Mouse (Mus musculus) CH12.LX (cell line): ENCODE data around the gene Gm572. TPM values are rescaled to one million over a fixed set of nuclear protein-coding genes. Genes with fewer than 3 reads are reported as not detected.

Experiments used
- DNase-seq: peaks from one replicate; pipeline ENCODE4 v3.0.0-alpha.2; 2013; ENCODE audit errors: extremely low read depth
- H3K27ac ChIP-seq: 2 replicates; pipeline ENCODE4 v1.5.1; 2012; ENCODE audit warnings: low read depth, mild to moderate bottlenecking, control low read depth, moderate library complexity; ENCODE audit not compliant: insufficient read depth
- H3K27me3 ChIP-seq: replicated peaks from 2 replicates; pipeline ENCODE3; 2012; ENCODE audit warnings: inconsistent platforms
- H3K36me3 ChIP-seq, 2 experiments: replicated peaks in 1 of 2; 2 replicates each; pipeline versions ENCODE3 to v1.6.1; 2012; ENCODE audit warnings: inconsistent platforms in 1 of 2, low read length in 1 of 2, mild to moderate bottlenecking in 1 of 2, mixed read lengths in 1 of 2, moderate library complexity in 1 of 2; ENCODE audit not compliant: control insufficient read depth in 1 of 2, insufficient read depth in 1 of 2
- H3K4me1 ChIP-seq, 2 experiments: 2 replicates each; pipeline ENCODE4 v1.6.1; 2012; ENCODE audit warnings: inconsistent platforms in 1 of 2, moderate library complexity in 1 of 2; ENCODE audit not compliant: insufficient read depth in 2 of 2, control insufficient read depth in 1 of 2
- H3K4me2 ChIP-seq: 2 replicates; pipeline ENCODE4 v1.6.1; 2012; ENCODE audit warnings: low read depth, mild to moderate bottlenecking, control low read depth; ENCODE audit not compliant: poor library complexity, insufficient read depth, severe bottlenecking
- H3K4me3 ChIP-seq, 3 experiments: fragments of 150-350 bp in 1 of 3; sonication (generic) in 1 of 3; replicated peaks in 1 of 3; 2 replicates each; pipeline versions ENCODE3 to v1.5.1; 2011 to 2012; ENCODE audit warnings: low read depth in 2 of 3, low read length in 2 of 3, mild to moderate bottlenecking in 2 of 3, moderate library complexity in 2 of 3, control low read depth in 1 of 3, improper control_type of control experiment in 1 of 3, inconsistent platforms in 1 of 3, mixed read lengths in 1 of 3; ENCODE audit not compliant: poor library complexity in 1 of 3
- H3K79me2 ChIP-seq: replicated peaks from 2 replicates; pipeline ENCODE4 v1.6.1; 2012; ENCODE audit warnings: mild to moderate bottlenecking, moderate library complexity; ENCODE audit not compliant: control insufficient read depth, poor library complexity, insufficient read depth, severe bottlenecking; ENCODE audit errors: extremely low read depth
- H3K9ac ChIP-seq: 2 replicates; pipeline ENCODE4 v1.6.1; 2012; ENCODE audit warnings: low read depth, mild to moderate bottlenecking, control low read depth, moderate library complexity; ENCODE audit not compliant: insufficient read depth
- H3K9me3 ChIP-seq: replicated peaks from 2 replicates; pipeline ENCODE3; 2012; ENCODE audit warnings: low read length, inconsistent platforms, mixed read lengths
- CTCF ChIP-seq, 2 experiments: IDR thresholded peaks in 1 of 2; conservative IDR thresholded peaks in 1 of 2; 2 replicates each; pipeline ENCODE4 v1.5.1; 2011 to 2012; ENCODE audit warnings: low read depth in 2 of 2, low read length in 2 of 2, improper control_type of control experiment in 1 of 2, inconsistent platforms in 1 of 2, mild to moderate bottlenecking in 1 of 2, moderate library complexity in 1 of 2
- E2F4 ChIP-seq: IDR thresholded peaks from 2 replicates; pipeline ENCODE4 v1.6.1; 2011; ENCODE audit warnings: low read depth, low read length, improper control_type of control experiment; ENCODE audit not compliant: insufficient replicate concordance
- ETS1 ChIP-seq: conservative IDR thresholded peaks from 2 replicates; pipeline ENCODE4 v1.6.1; 2012; ENCODE audit warnings: low read depth, mild to moderate bottlenecking, inconsistent platforms, low read length, improper control_type of control experiment, moderate library complexity
- IRF4 ChIP-seq: IDR thresholded peaks from 2 replicates; pipeline ENCODE4 v1.6.1; 2014; ENCODE audit warnings: low read depth, mild to moderate bottlenecking, inconsistent platforms, low read length, improper control_type of control experiment
- KAT2A ChIP-seq: IDR thresholded peaks from 2 replicates; pipeline ENCODE4 v1.6.1; 2012; ENCODE audit warnings: low read length, improper control_type of control experiment, inconsistent platforms; ENCODE audit not compliant: insufficient replicate concordance
- MAX ChIP-seq: IDR thresholded peaks from 2 replicates; pipeline ENCODE4 v1.6.1; 2011; ENCODE audit warnings: low read length, improper control_type of control experiment
- MAZ ChIP-seq: IDR thresholded peaks from 2 replicates; pipeline ENCODE4 v1.6.1; 2012; ENCODE audit warnings: low read depth, mild to moderate bottlenecking, inconsistent platforms, low read length, improper control_type of control experiment, moderate library complexity
- MYC ChIP-seq: IDR thresholded peaks from 2 replicates; pipeline ENCODE4 v1.6.1; 2011; ENCODE audit warnings: low read depth, mild to moderate bottlenecking, improper control_type of control experiment, low read length
- NELFE ChIP-seq: IDR thresholded peaks from 2 replicates; pipeline ENCODE4 v1.6.1; 2011; ENCODE audit warnings: low read depth, low read length, improper control_type of control experiment
- RAD21 ChIP-seq: IDR thresholded peaks from 2 replicates; pipeline ENCODE4 v1.6.1; 2011; ENCODE audit warnings: low read depth, mild to moderate bottlenecking, low read length, improper control_type of control experiment, moderate library complexity
- TBP ChIP-seq: conservative IDR thresholded peaks from 2 replicates; pipeline ENCODE4 v1.6.1; 2011; ENCODE audit warnings: low read depth, low read length, improper control_type of control experiment
- TCF12 ChIP-seq: IDR thresholded peaks from 2 replicates; pipeline ENCODE4 v1.6.1; 2014; ENCODE audit warnings: low read depth, mild to moderate bottlenecking, inconsistent platforms, low read length, improper control_type of control experiment
- ZNF384 ChIP-seq: IDR thresholded peaks from 2 replicates; pipeline ENCODE4 v1.6.1; 2012; ENCODE audit warnings: low read depth, low read length, improper control_type of control experiment, inconsistent platforms
- dilution Hi-C: fragments of 300-500 bp; cut with MboI; formaldehyde crosslinking; loops from 2 replicates; pipeline ENCODE4 v1.14.3; 2020; ENCODE audit warnings: low sequenced_read_pairs; ENCODE audit not compliant: extremely low pct_unique_long_range_greater_than_20kb, extremely low pct_ligation_motif_present
- in situ Hi-C: fragments of 300-500 bp; cut with MboI; formaldehyde crosslinking; loops from 3 replicates; pipeline ENCODE4 v1.14.3; 2019; ENCODE audit warnings: low sequenced_read_pairs, low pct_ligation_motif_present, low pct_unique_long_range_greater_than_20kb, mixed read lengths
- polyA plus RNA-seq: library from polyadenylated mRNA; unstranded; fragments of >175 nt; gene quantifications from 2 replicates; pipeline ENCODE4 v1.2.1, GENCODE M21; 2012; ENCODE audit warnings: low read depth; ENCODE audit not compliant: insufficient read length
- total RNA-seq, 2 experiments: library from RNA; depleted of rRNA; stranded (reverse); fragments of 300-350 nt in 1 of 2; fragments of >200 nt in 1 of 2; gene quantifications; 2 replicates each; pipeline ENCODE4 v1.2.3; 2012 to 2014

Gm572 gene
- total and polyA plus RNA-seq, 3 experiments, result not detected

- in situ Hi-C loops, result no loop called here
These were observed 33.3 kb downstream of the Gm572 start for GRCm38 (mm10) chr4:148676188-148676960.

DNA sequence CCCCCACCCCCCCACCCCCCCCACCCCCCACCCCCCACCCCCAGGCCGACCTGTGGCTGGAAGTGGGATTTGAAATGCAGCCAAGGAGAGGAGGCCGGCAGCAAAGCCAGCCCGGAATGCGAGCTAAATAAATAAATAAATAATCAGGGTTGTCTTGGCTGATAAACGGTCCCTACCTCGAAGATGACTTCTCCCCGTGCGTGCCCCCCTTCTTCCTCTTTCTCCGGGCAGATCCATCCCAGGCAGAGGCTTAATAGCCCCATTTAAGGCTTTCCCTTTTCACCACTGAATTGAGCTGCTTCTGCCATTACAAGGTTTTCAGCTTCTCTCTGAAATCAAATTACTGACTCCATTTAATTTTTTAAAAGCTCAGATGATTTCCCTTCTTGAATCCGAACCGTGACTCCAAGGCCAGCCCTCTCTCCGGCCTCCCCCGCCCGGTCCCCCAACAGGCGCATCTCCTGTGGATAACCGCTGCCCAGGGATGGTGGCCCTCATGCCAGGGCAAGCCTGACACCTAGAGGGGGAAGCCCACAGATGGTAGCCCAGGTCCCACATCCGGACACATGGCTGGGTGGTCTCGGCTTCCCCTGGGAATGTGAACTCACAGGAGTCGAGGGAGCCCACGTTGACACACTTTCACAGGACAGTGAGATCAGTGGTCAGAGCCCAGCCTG is 34.0 kb downstream of the Gm572 start:
- TF ChIP-seq IRF4 (no peak), NELFE (no peak)
- DNase-seq, result no peak

More at GRCm38 (mm10) chr4:148676188-148676960, 33.3 kb downstream of the Gm572 start:
- no peak for DNase-seq
- TF ChIP-seq RAD21, result no peak
- TF ChIP-seq TCF12, result no peak
- no peak for TF ChIP-seq TBP
- no peak for TF ChIP-seq CTCF (conservative IDR thresholded peaks at IDR 0.05 in 1 of 2, IDR thresholded peaks at IDR 0.05 in 1 of 2; ENCODE audit: low read depth in 2 of 2, low read length in 2 of 2)
- TF ChIP-seq MAZ, result no peak
- TF ChIP-seq ETS1, result no peak
- no peak for TF ChIP-seq E2F4
- no peak for TF ChIP-seq KAT2A
- no peak for TF ChIP-seq ZNF384
- no peak for TF ChIP-seq MYC
- no peak for TF ChIP-seq MAX
- H3K4me2 ChIP-seq, result no peak overlapping the region
- H3K9ac ChIP-seq, result no peak overlapping the region
- dilution Hi-C loops, result no loop called here
- no peak overlapping the region for H3K27ac ChIP-seq
- no peak overlapping the region for H3K4me3 ChIP-seq
- H3K9me3 ChIP-seq, result no peaks in the 10 kb centered on the region
- H3K79me2 ChIP-seq, result no peaks in the 10 kb centered on the region
- peaks cover 25% of the 10 kb centered on the region for H3K27me3 ChIP-seq
- no peaks in the 10 kb centered on the region for H3K36me3 ChIP-seq
- peaks cover 10 to 21% of the 10 kb centered on the region in 2 experiments for H3K4me1 ChIP-seq

More for the DNA sequence above, 34.0 kb downstream of the Gm572 start:
- H3K4me3 ChIP-seq, result no peak overlapping the region
- H3K27ac ChIP-seq, result no peak overlapping the region
- H3K9ac ChIP-seq, result no peak overlapping the region
- H3K36me3 ChIP-seq, result no peaks in the 10 kb centered on the region
- dilution Hi-C loops, result no loop called here
- H3K9me3 ChIP-seq, result no peaks in the 10 kb centered on the region
- H3K79me2 ChIP-seq, result no peaks in the 10 kb centered on the region
- H3K27me3 ChIP-seq, result peaks cover 26% of the 10 kb centered on the region
- in situ Hi-C loops, result no loop called here
- peaks cover 10 to 21% of the 10 kb centered on the region in 2 experiments for H3K4me1 ChIP-seq
- no peak overlapping the region for H3K4me2 ChIP-seq
